In genomic region chr9:48055246-48055645, GRCm38 (mm10) we compare ENCODE assay signal across 12 mouse cellular contexts.
DNase-seq lines count a peak whose midpoint lies in the region; ATAC-seq and TF ChIP-seq lines count a peak whose summit lies in the region.
"Had no signal": no experiment of that assay in that cellular context is flagged by ENCODE, and none has a peak within 500 bp of the region (broad histone marks: within the 10 kb centered on the region; RNA-seq: fewer than 3 reads in every experiment).

No protein-coding gene starts in this region.

- no peaks in the 10 kb centered on the region for H3K36me3 ChIP-seq in hindbrain, embryonic 11.5 days (ENCODE audit: control insufficient read depth, insufficient read depth, low read length)
- no peaks in the 10 kb centered on the region for H3K36me3 ChIP-seq in hindbrain, postnatal 0 days (ENCODE audit: insufficient read depth, low read length)
- H3K36me3 ChIP-seq: heart, embryonic 13.5 days had no signal

- H3K9ac ChIP-seq in hindbrain, embryonic 11.5 days (ENCODE audit: low read depth, low read length) = no peak overlapping the region
- H3K9ac ChIP-seq in hindbrain, postnatal 0 days (replicated peaks; ENCODE audit: low read length) = no peak overlapping the region
- H3K9ac ChIP-seq: heart, embryonic 13.5 days had no signal

- H3K27me3 ChIP-seq in hindbrain, embryonic 11.5 days (ENCODE audit: control insufficient read depth, insufficient read depth, low read length) = no peaks in the 10 kb centered on the region
- no peaks in the 10 kb centered on the region for H3K27me3 ChIP-seq in hindbrain, postnatal 0 days (ENCODE audit: insufficient read depth, low read length)
- H3K27me3 ChIP-seq: heart, embryonic 13.5 days had no signal

- WGBS in hindbrain, embryonic 11.5 days = 67% methylated on average over 10 of the region's 10 CpGs
- WGBS in hindbrain, postnatal 0 days = 33% methylated on average over 10 of the region's 10 CpGs

- H3K4me1 ChIP-seq in hindbrain, embryonic 11.5 days (replicated peaks; ENCODE audit: control insufficient read depth, insufficient read depth, low read length) = no peaks in the 10 kb centered on the region
- H3K4me1 ChIP-seq in hindbrain, postnatal 0 days (ENCODE audit: insufficient read depth, low read length) = peaks cover 5% of the 10 kb centered on the region

- no peak overlapping the region for H3K27ac ChIP-seq in hindbrain, embryonic 11.5 days (ENCODE audit: low read depth, low read length)
- H3K27ac ChIP-seq in hindbrain, postnatal 0 days = no peak overlapping the region
- H3K27ac ChIP-seq: heart, embryonic 13.5 days had no signal

- no peak overlapping the region for H3K4me2 ChIP-seq in hindbrain, embryonic 11.5 days (replicated peaks; ENCODE audit: low read depth, low read length)
- no peak overlapping the region for H3K4me2 ChIP-seq in hindbrain, postnatal 0 days (ENCODE audit: low read depth, low read length)
- H3K4me2 ChIP-seq: heart, embryonic 13.5 days had no signal

- H3K9me3 ChIP-seq in hindbrain, embryonic 11.5 days (ENCODE audit: control insufficient read depth, low read length) = no peaks in the 10 kb centered on the region
- H3K9me3 ChIP-seq in hindbrain, postnatal 0 days (ENCODE audit: low read length) = no peaks in the 10 kb centered on the region
- H3K9me3 ChIP-seq: heart, embryonic 13.5 days had no signal

- no peak for TF ChIP-seq CTCF in hindbrain, postnatal 0 days (IDR thresholded peaks at IDR 0.05; ENCODE audit: low read depth)

- no peak overlapping the region for H3K4me3 ChIP-seq in hindbrain, embryonic 11.5 days (ENCODE audit: low read depth, low read length)
- no peak overlapping the region for H3K4me3 ChIP-seq in hindbrain, postnatal 0 days (ENCODE audit: low read length)
- H3K4me3 ChIP-seq: heart, embryonic 13.5 days had no signal

- peak; percentile 34 for DNase-seq in hindbrain, embryonic 11.5 days (ENCODE audit: low spot score)
- no peak for DNase-seq in hindbrain, postnatal 0 days (ENCODE audit: low spot score)
- peak; percentile 92 for DNase-seq in adrenal gland, adult 2 months
- peak; percentile 13 for DNase-seq in embryo, embryonic 11.5 days (ENCODE audit: low read depth, low spot score)
- peak; percentile 43 for DNase-seq in mesoderm, embryonic 11.5 days (ENCODE audit: low read depth, low spot score)
- DNase-seq in natural killer cell, adult 2 months (ENCODE audit: low spot score in 2 of 2) = no peak
- no peak for DNase-seq in MN1 (ENCODE audit: low spot score)
- DNase-seq: B cell, adult 2 months; cerebellum, adult 8-10 months; right cerebral cortex, postnatal 4 days had no signal

- no peak for ATAC-seq in hindbrain, embryonic 11.5 days (ENCODE audit: low FRiP score)
- ATAC-seq in hindbrain, postnatal 0 days = no peak
- ATAC-seq in erythroid progenitor cell, adult 5-6 weeks (replicated peaks; ENCODE audit: low FRiP score, poor library complexity, severe bottlenecking) = no peak

Comparison
In these comparisons a context has a peak if more than half of its experiments do, and no peak if none do; other contexts are left out.
1. DNase-seq: peak in hindbrain, embryonic 11.5 days (single experiment), adrenal gland, adult 2 months (single experiment), embryo, embryonic 11.5 days (single experiment) and mesoderm, embryonic 11.5 days (single experiment); none in hindbrain, postnatal 0 days (single experiment), natural killer cell, adult 2 months (0 of 2) and MN1 (single experiment).